Mouse (Mus musculus) neural tube, embryonic 10.5 days (tissue): ENCODE results near the gene Tmem132b.

Experiments used
- DNase-seq: peaks from one replicate; pipeline ENCODE4 v3.0.0-alpha.2; 2017; ENCODE audit warnings: low spot score; ENCODE audit errors: extremely low spot score

Gene Tmem132b

GRCm38 (mm10) chr5:125766941-125767340 lies 235.4 kb downstream of the Tmem132b start:
- no peak for DNase-seq

- DNase-seq, result no peak
Observed at GRCm38 (mm10) chr5:125767950-125768349, 236.4 kb downstream of the Tmem132b start.

GRCm38 (mm10) chr5:125772238-125772637 lies 240.7 kb downstream of the Tmem132b start:
- DNase-seq, result no peak

- no peak for DNase-seq
Observed at GRCm38 (mm10) chr5:125772756-125773155, 241.2 kb downstream of the Tmem132b start.

- no peak for DNase-seq
Observed at GRCm38 (mm10) chr5:125780332-125780731, 248.8 kb downstream of the Tmem132b start.

- no peak for DNase-seq
Observed at GRCm38 (mm10) chr5:125792643-125793042, 261.1 kb downstream of the Tmem132b start.

- no peak for DNase-seq
Observed at GRCm38 (mm10) chr5:125794318-125794717, 262.7 kb downstream of the Tmem132b start.

- no peak for DNase-seq
Observed at GRCm38 (mm10) chr5:125799622-125800021, 268.0 kb downstream of the Tmem132b start.

GRCm38 (mm10) chr5:125800025-125800424 lies 268.5 kb downstream of the Tmem132b start:
- DNase-seq, result peak; percentile 50

GRCm38 (mm10) chr5:125802801-125803200 lies 271.2 kb downstream of the Tmem132b start:
- no peak for DNase-seq

GRCm38 (mm10) chr5:125805327-125805726 lies 273.8 kb downstream of the Tmem132b start:
- no peak for DNase-seq

- DNase-seq, result no peak
Observed at GRCm38 (mm10) chr5:125807861-125808260, 276.3 kb downstream of the Tmem132b start.

- DNase-seq, result no peak
Observed at GRCm38 (mm10) chr5:125829342-125829741, 297.8 kb downstream of the Tmem132b start.

GRCm38 (mm10) chr5:125835890-125836289 lies 304.3 kb downstream of the Tmem132b start:
- no peak for DNase-seq

GRCm38 (mm10) chr5:125836761-125837160 lies 305.2 kb downstream of the Tmem132b start:
- DNase-seq, result no peak
